18 mouse cellular contexts compared by ENCODE assay signal in genomic region chr6:12163971-12164370, GRCm38 (mm10).
"Had no signal": no experiment of that assay in that cellular context is flagged by ENCODE, and none has a peak within 500 bp of the region (broad histone marks: within the 10 kb centered on the region; RNA-seq: fewer than 3 reads in every experiment).

No protein-coding gene starts in this region.

- H3K36me3 ChIP-seq: lung, embryonic 15.5 days; midbrain, embryonic 13.5 days; midbrain, embryonic 15.5 days; neural tube, embryonic 12.5 days had no signal

- H3K4me3 ChIP-seq: lung, embryonic 15.5 days; megakaryocyte, embryonic 14.5 days; midbrain, embryonic 13.5 days; midbrain, embryonic 15.5 days; neural tube, embryonic 12.5 days had no signal

- H3K9me3 ChIP-seq: lung, embryonic 15.5 days; megakaryocyte, embryonic 14.5 days; midbrain, embryonic 13.5 days; midbrain, embryonic 15.5 days; neural tube, embryonic 12.5 days had no signal

- H3K27me3 ChIP-seq: lung, embryonic 15.5 days; megakaryocyte, embryonic 14.5 days; midbrain, embryonic 13.5 days; midbrain, embryonic 15.5 days; neural tube, embryonic 12.5 days had no signal

- DNase-seq: lung, adult 2 months; lung, postnatal 14 days; lung, postnatal 36 days; right cerebral cortex, adult 18-20 months; right cerebral cortex, postnatal 25 days; right cerebral cortex, postnatal 4 days; spleen, adult 18-20 months; thymus, adult 18-20 months; thymus, postnatal 14 days; thymus, postnatal 36 days had no signal

- H3K4me2 ChIP-seq: lung, embryonic 15.5 days; midbrain, embryonic 11.5 days; midbrain, embryonic 13.5 days; midbrain, embryonic 15.5 days; neural tube, embryonic 12.5 days had no signal

- H3K27ac ChIP-seq: lung, embryonic 15.5 days; macrophage; midbrain, embryonic 13.5 days; midbrain, embryonic 15.5 days; neural tube, embryonic 12.5 days had no signal

- H3K4me1 ChIP-seq: lung, embryonic 15.5 days; midbrain, embryonic 13.5 days; midbrain, embryonic 15.5 days; neural tube, embryonic 12.5 days had no signal

- ATAC-seq: lung, postnatal 0 days; midbrain, embryonic 13.5 days; midbrain, embryonic 15.5 days had no signal

- H3K9ac ChIP-seq: lung, embryonic 15.5 days; midbrain, embryonic 13.5 days; midbrain, embryonic 15.5 days; neural tube, embryonic 12.5 days had no signal
